Mouse (Mus musculus) cerebellum, adult (tissue): ENCODE data around the gene Dohh.

ENCODE experiments used
- ATAC-seq: cut with Nextera tagmentation; 2 replicates; pipeline ENCODE4 v1.9.2; 2017; ENCODE audit warnings: mild to moderate bottlenecking, moderate library complexity, mixed read lengths; ENCODE audit not compliant: insufficient number of reproducible peaks, low FRiP score, low TSS enrichment

Dohh gene

GRCm38 (mm10) chr10:81383802-81384604, at the start of gene Dohh, which contains the start of gene Gm48551:
Gene Dohh, plus strand, starts transcription at chr10:81384428.
Gene Gm48551, plus strand, starts transcription at chr10:81384466.
- ATAC-seq: peak; percentile 94

GRCm38 (mm10) chr10:81335393-81336340, 48.6 kb upstream of the Dohh start:
- no peak for ATAC-seq

- no peak for ATAC-seq
These were observed 47.7 kb upstream of the Dohh start for GRCm38 (mm10) chr10:81336558-81336957.

- ATAC-seq: no peak
These were observed 43.5 kb upstream of the Dohh start for GRCm38 (mm10) chr10:81340551-81341332.

- no peak for ATAC-seq
These were observed 42.8 kb upstream of the Dohh start for GRCm38 (mm10) chr10:81341333-81341949.

GRCm38 (mm10) chr10:81342686-81343505, 41.3 kb upstream of the Dohh start, which contains the start of gene Gipc3:
Gene Gipc3, minus strand, starts transcription at chr10:81343266.
- no peak for ATAC-seq

GRCm38 (mm10) chr10:81344421-81345161, 39.6 kb upstream of the Dohh start:
- no peak for ATAC-seq

- ATAC-seq: no peak
These were observed 39.1 kb upstream of the Dohh start for GRCm38 (mm10) chr10:81345162-81345534.

GRCm38 (mm10) chr10:81346453-81347067, 37.7 kb upstream of the Dohh start:
- ATAC-seq: no peak

- no peak for ATAC-seq
These were observed 35.1 kb upstream of the Dohh start for GRCm38 (mm10) chr10:81349146-81349545.

GRCm38 (mm10) chr10:81349961-81350350, 34.3 kb upstream of the Dohh start:
- ATAC-seq: no peak

GRCm38 (mm10) chr10:81350351-81351063, 33.7 kb upstream of the Dohh start, which contains the start of gene Hmg20b:
Gene Hmg20b, minus strand, starts transcription at chr10:81350480.
- peak; percentile 96 for ATAC-seq

- no peak for ATAC-seq
These were observed 32.4 kb upstream of the Dohh start for GRCm38 (mm10) chr10:81351678-81352291.

- ATAC-seq: no peak
These were observed 29.3 kb upstream of the Dohh start for GRCm38 (mm10) chr10:81354738-81355477.

- no peak for ATAC-seq
These were observed 28.7 kb upstream of the Dohh start for GRCm38 (mm10) chr10:81355533-81355932.

- ATAC-seq: no peak
These were observed 27.8 kb upstream of the Dohh start for GRCm38 (mm10) chr10:81356352-81356990.
